Mouse (Mus musculus) MEL (cell line): Measurements from ENCODE around the gene A1cf. TPM values are rescaled to one million over a fixed set of nuclear protein-coding genes. Genes with fewer than 3 reads are reported as not detected.

ENCODE experiments used
- DNase-seq: peaks from one replicate; pipeline ENCODE4 v3.0.0; 2011; ENCODE audit warnings: low read depth, low spot score
- H3K27ac ChIP-seq: 2 replicates; pipeline ENCODE4 v1.5.1; 2012; ENCODE audit warnings: low read depth, mild to moderate bottlenecking, control low read depth, low read length, moderate library complexity; ENCODE audit not compliant: control insufficient read depth
- H3K27me3 ChIP-seq, 2 experiments: fragments of 150-350 bp in 1 of 2; sonication (generic) in 1 of 2; 2 replicates each; pipeline ENCODE4 v1.6.1; 2012; ENCODE audit warnings: low read length in 2 of 2, mild to moderate bottlenecking in 2 of 2, improper control_type of control experiment in 1 of 2, moderate library complexity in 1 of 2; ENCODE audit not compliant: insufficient read depth in 2 of 2, control insufficient read depth in 1 of 2
- H3K36me3 ChIP-seq, 2 experiments: 2 replicates each; pipeline ENCODE4 v1.6.1; 2012 to 2014; ENCODE audit warnings: low read length in 2 of 2, improper control_type of control experiment in 1 of 2, inconsistent platforms in 1 of 2, mild to moderate bottlenecking in 1 of 2; ENCODE audit not compliant: insufficient read depth in 2 of 2, control insufficient read depth in 1 of 2
- H3K4me1 ChIP-seq, 2 experiments: fragments of 150-350 bp in 1 of 2; sonication (generic) in 1 of 2; 2 replicates each; pipeline ENCODE4 v1.6.1; 2012; ENCODE audit warnings: low read length in 2 of 2, improper control_type of control experiment in 1 of 2, mild to moderate bottlenecking in 1 of 2; ENCODE audit not compliant: insufficient read depth in 2 of 2, control insufficient read depth in 1 of 2
- H3K4me3 ChIP-seq, 2 experiments: fragments of 150-350 bp in 1 of 2; sonication (generic) in 1 of 2; 2 replicates each; pipeline ENCODE4 v1.5.1; 2012; ENCODE audit warnings: low read depth in 2 of 2, low read length in 2 of 2, mild to moderate bottlenecking in 2 of 2, moderate library complexity in 2 of 2, control low read depth in 1 of 2, improper control_type of control experiment in 1 of 2; ENCODE audit not compliant: control insufficient read depth in 1 of 2, insufficient read depth in 1 of 2
- H3K79me2 ChIP-seq: 2 replicates; pipeline ENCODE4 v1.6.1; 2012; ENCODE audit warnings: mild to moderate bottlenecking, low read length, moderate library complexity; ENCODE audit not compliant: control insufficient read depth, poor library complexity, insufficient read depth
- H3K9ac ChIP-seq: 2 replicates; pipeline ENCODE4 v1.6.1; 2012; ENCODE audit warnings: low read depth, mild to moderate bottlenecking, control low read depth, low read length, moderate library complexity; ENCODE audit not compliant: control insufficient read depth, poor library complexity, severe bottlenecking
- H3K9me3 ChIP-seq: fragments of 150-350 bp; sonication (generic); replicated peaks from 2 replicates; pipeline ENCODE4 v1.6.1; 2012; ENCODE audit warnings: mild to moderate bottlenecking, low read length, improper control_type of control experiment, moderate library complexity; ENCODE audit not compliant: insufficient read depth
- CTCF ChIP-seq, 3 experiments: IDR thresholded peaks in 2 of 3; conservative IDR thresholded peaks in 1 of 3; 2 replicates each; pipeline ENCODE4 v1.5.1; 2011 to 2012; ENCODE audit warnings: low read length in 3 of 3, low read depth in 2 of 3, mild to moderate bottlenecking in 2 of 3, improper control_type of control experiment in 1 of 3, inconsistent platforms in 1 of 3, mixed read lengths in 1 of 3, moderate library complexity in 1 of 3; ENCODE audit not compliant: control insufficient read depth in 1 of 3, insufficient read depth in 1 of 3, poor library complexity in 1 of 3, severe bottlenecking in 1 of 3
- E2F4 ChIP-seq: IDR thresholded peaks from 2 replicates; pipeline ENCODE4 v1.6.1; 2011; ENCODE audit warnings: low read depth, low read length, improper control_type of control experiment, borderline replicate concordance
- EP300 ChIP-seq, 2 experiments: IDR thresholded peaks; 2 replicates each; pipeline ENCODE4 v1.6.1; 2011; ENCODE audit warnings: improper control_type of control experiment in 2 of 2, low read length in 2 of 2, low read depth in 1 of 2, mild to moderate bottlenecking in 1 of 2
- GABPA ChIP-seq: IDR thresholded peaks from 2 replicates; pipeline ENCODE4 v1.6.1; 2012; ENCODE audit warnings: low read depth, mild to moderate bottlenecking, inconsistent platforms, low read length, improper control_type of control experiment, moderate library complexity
- GATA1 ChIP-seq: IDR thresholded peaks from 2 replicates; pipeline ENCODE4 v1.6.1; 2011; ENCODE audit warnings: low read depth, low read length, improper control_type of control experiment
- HCFC1 ChIP-seq: IDR thresholded peaks from 2 replicates; pipeline ENCODE4 v1.6.1; 2012; ENCODE audit warnings: low read depth, mild to moderate bottlenecking, inconsistent platforms, low read length, improper control_type of control experiment, moderate library complexity
- JUND ChIP-seq: IDR thresholded peaks from 2 replicates; pipeline ENCODE4 v1.6.1; 2011; ENCODE audit warnings: low read depth, mild to moderate bottlenecking, improper control_type of control experiment, low read length
- MAFK ChIP-seq: IDR thresholded peaks from 2 replicates; pipeline ENCODE4 v1.6.1; 2011; ENCODE audit warnings: low read depth, mild to moderate bottlenecking, low read length, improper control_type of control experiment, borderline replicate concordance
- MAZ ChIP-seq: IDR thresholded peaks from 2 replicates; pipeline ENCODE4 v1.6.1; 2012; ENCODE audit warnings: low read depth, mild to moderate bottlenecking, inconsistent platforms, low read length, improper control_type of control experiment
- MYC ChIP-seq: IDR thresholded peaks from 2 replicates; pipeline ENCODE4 v1.6.1; 2011; ENCODE audit warnings: low read depth, mild to moderate bottlenecking, low read length, improper control_type of control experiment, moderate library complexity
- NELFE ChIP-seq: IDR thresholded peaks from 2 replicates; pipeline ENCODE4 v1.6.1; 2011; ENCODE audit warnings: low read depth, low read length, improper control_type of control experiment
- POLR2A ChIP-seq, 2 experiments: IDR thresholded peaks; 2 replicates each; pipeline ENCODE4 v1.6.1; 2011 to 2012; ENCODE audit warnings: low read length in 2 of 2, mild to moderate bottlenecking in 2 of 2, control low read depth in 1 of 2, improper control_type of control experiment in 1 of 2, low read depth in 1 of 2, moderate library complexity in 1 of 2; ENCODE audit not compliant: control insufficient read depth in 1 of 2, insufficient read depth in 1 of 2, poor library complexity in 1 of 2
- POLR2AphosphoS5 ChIP-seq: IDR thresholded peaks from 2 replicates; pipeline ENCODE4 v1.6.1; 2012; ENCODE audit warnings: low read depth, borderline replicate concordance, mild to moderate bottlenecking, inconsistent platforms, low read length, moderate library complexity, mixed read lengths
- RCOR1 ChIP-seq: IDR thresholded peaks from 2 replicates; pipeline ENCODE4 v1.6.1; 2012; ENCODE audit warnings: low read depth, mild to moderate bottlenecking, inconsistent platforms, low read length, improper control_type of control experiment
- SIN3A ChIP-seq: IDR thresholded peaks from 2 replicates; pipeline ENCODE4 v1.6.1; 2012; ENCODE audit warnings: low read length, improper control_type of control experiment, inconsistent platforms
- TBP ChIP-seq: IDR thresholded peaks from 2 replicates; pipeline ENCODE4 v1.8.0; 2011; ENCODE audit warnings: low read depth, low read length, improper control_type of control experiment
- UBTF ChIP-seq: IDR thresholded peaks from 2 replicates; pipeline ENCODE4 v1.6.1; 2012; ENCODE audit warnings: low read depth, mild to moderate bottlenecking, inconsistent platforms, low read length, improper control_type of control experiment, moderate library complexity, borderline replicate concordance; ENCODE audit not compliant: insufficient read depth
- USF2 ChIP-seq, 2 experiments: IDR thresholded peaks; 2 replicates each; pipeline ENCODE4 v1.6.1; 2011 to 2012; ENCODE audit warnings: improper control_type of control experiment in 2 of 2, low read length in 2 of 2, borderline replicate concordance in 1 of 2, inconsistent platforms in 1 of 2, low read depth in 1 of 2, mild to moderate bottlenecking in 1 of 2; ENCODE audit not compliant: insufficient read depth in 1 of 2
- ZC3H11A ChIP-seq: IDR thresholded peaks from 2 replicates; pipeline ENCODE4 v1.6.1; 2012; ENCODE audit warnings: low read depth, mild to moderate bottlenecking, inconsistent platforms, low read length, improper control_type of control experiment
- ZKSCAN1 ChIP-seq: IDR thresholded peaks from 2 replicates; pipeline ENCODE4 v1.6.1; 2012; ENCODE audit warnings: low read depth, mild to moderate bottlenecking, inconsistent platforms, low read length, improper control_type of control experiment, moderate library complexity
- ZNF384 ChIP-seq: IDR thresholded peaks from 2 replicates; pipeline ENCODE4 v1.6.1; 2012; ENCODE audit warnings: low read depth, mild to moderate bottlenecking, inconsistent platforms, low read length, improper control_type of control experiment
- polyA plus RNA-seq, 2 experiments: library from polyadenylated mRNA; stranded (reverse) in 1 of 2; unstranded in 1 of 2; fragments of >175 nt in 1 of 2; fragments of >200 nt in 1 of 2; gene quantifications; 2 replicates each; pipeline versions ENCODE4 v1.2.1 to v1.2.4; 2012; ENCODE audit warnings: low replicate concordance in 2 of 2, low read depth in 1 of 2; ENCODE audit not compliant: insufficient read length in 2 of 2, insufficient read depth in 1 of 2, missing spikeins in 1 of 2
- total RNA-seq: library from RNA; depleted of rRNA; stranded (reverse); fragments of 300-350 nt; gene quantifications from 2 replicates; pipeline ENCODE4 v1.2.3, GENCODE M21; 2012

The A1cf gene
- total and polyA plus RNA-seq, 3 experiments = not detected

DNA sequence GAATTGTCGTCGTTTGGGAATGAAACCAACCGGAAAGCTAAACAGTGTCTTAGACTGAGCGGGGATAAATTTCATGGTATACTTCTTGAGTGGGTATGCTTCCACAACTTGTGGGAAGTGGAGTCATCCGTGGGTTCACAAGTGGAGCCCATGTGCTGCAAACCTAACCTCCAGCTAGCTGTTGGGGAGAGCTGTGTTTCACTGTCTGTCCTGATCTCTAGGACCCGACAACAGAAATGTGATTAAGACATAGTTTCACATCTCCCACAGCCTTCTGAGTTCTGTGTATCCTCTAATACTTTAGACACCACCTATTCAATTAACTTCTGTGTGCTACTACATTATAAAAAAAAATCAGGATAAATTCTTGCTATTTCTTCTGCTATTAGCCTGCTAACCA lies 407 bp downstream of the A1cf start:
- Histone ChIP-seq H3K79me2 (no peaks in the 10 kb centered on the region), H3K4me3 (no peak overlapping the region), H3K27me3 (no peaks in the 10 kb centered on the region; a peak in 1 of 4 replicates), H3K9me3 (no peaks in the 10 kb centered on the region), H3K4me1 (no peaks in the 10 kb centered on the region), H3K36me3 (no peaks in the 10 kb centered on the region), H3K27ac (no peak overlapping the region), H3K9ac (no peak overlapping the region)
- no peak for DNase-seq
- TF ChIP-seq E2F4 (no peak), HCFC1 (no peak), MAFK (no peak), ZKSCAN1 (no peak)

GRCm38 (mm10) chr19:31871377-31871776 lies 2.8 kb downstream of the A1cf start:
- Histone ChIP-seq H3K36me3 (no peaks in the 10 kb centered on the region), H3K79me2 (no peaks in the 10 kb centered on the region), H3K4me3 (no peak overlapping the region), H3K9me3 (no peaks in the 10 kb centered on the region), H3K27me3 (no peaks in the 10 kb centered on the region; a peak in 1 of 4 replicates), H3K9ac (no peak overlapping the region), H3K4me1 (no peaks in the 10 kb centered on the region), H3K27ac (no peak overlapping the region)
- no peak for DNase-seq
- TF ChIP-seq ZKSCAN1 (no peak), GATA1 (no peak), SIN3A (no peak), USF2 (IDR thresholded peaks at IDR 0.05; ENCODE audit: borderline replicate concordance in 1 of 2, insufficient read depth in 1 of 2, low read depth in 1 of 2, low read length in 2 of 2) (no peak), JUND (no peak), RCOR1 (no peak)

DNA sequence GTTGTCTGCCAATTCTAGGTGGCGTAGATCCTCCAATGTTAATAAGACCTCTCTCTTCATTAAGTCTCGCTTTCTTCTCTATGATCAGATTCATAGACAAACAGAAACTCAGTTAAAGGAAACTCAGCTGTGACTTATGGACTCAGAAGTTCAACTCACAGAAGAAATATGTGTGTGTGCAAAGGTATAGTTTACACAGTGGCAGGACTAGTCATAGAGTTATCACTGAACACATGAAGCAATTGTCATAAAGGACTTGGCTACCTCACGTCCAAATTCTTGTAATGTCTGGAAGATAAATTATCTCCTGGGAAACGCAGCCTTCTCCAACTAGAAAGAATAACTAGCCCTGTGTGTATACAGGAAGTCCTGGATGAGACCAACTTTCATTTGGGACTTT lies 9.4 kb downstream of the A1cf start:
- TF ChIP-seq GABPA (no peak), NELFE (no peak), TBP (no peak), MAZ (no peak), CTCF (IDR thresholded peaks at IDR 0.05 in 2 of 3, conservative IDR thresholded peaks at IDR 0.05 in 1 of 3; ENCODE audit: control insufficient read depth in 1 of 3, insufficient read depth in 1 of 3, low read depth in 2 of 3, low read length in 3 of 3, poor library complexity in 1 of 3, severe bottlenecking in 1 of 3) (no peak), UBTF (no peak), ZC3H11A (no peak), POLR2A (IDR thresholded peaks at IDR 0.05; ENCODE audit: control insufficient read depth in 1 of 2, insufficient read depth in 1 of 2, low read depth in 1 of 2, low read length in 2 of 2, poor library complexity in 1 of 2) (no peak), ZNF384 (no peak), POLR2AphosphoS5 (no peak), SIN3A (no peak), EP300 (IDR thresholded peaks at IDR 0.05; ENCODE audit: low read depth in 1 of 2, low read length in 2 of 2) (no peak), MYC (no peak)

More for the DNA sequence above, 9.4 kb downstream of the A1cf start:
- H3K27ac ChIP-seq = no peak overlapping the region
- no peak overlapping the region for H3K9ac ChIP-seq
- H3K79me2 ChIP-seq = no peaks in the 10 kb centered on the region
- DNase-seq = no peak
- no peaks in the 10 kb centered on the region for H3K4me1 ChIP-seq
- no peak overlapping the region for H3K4me3 ChIP-seq
- H3K36me3 ChIP-seq = no peaks in the 10 kb centered on the region
- H3K27me3 ChIP-seq = no peaks in the 10 kb centered on the region; a peak in 2 of 4 replicates
- H3K9me3 ChIP-seq = no peaks in the 10 kb centered on the region
